9 mouse cellular contexts compared by ENCODE assay signal in the genomic region with DNA sequence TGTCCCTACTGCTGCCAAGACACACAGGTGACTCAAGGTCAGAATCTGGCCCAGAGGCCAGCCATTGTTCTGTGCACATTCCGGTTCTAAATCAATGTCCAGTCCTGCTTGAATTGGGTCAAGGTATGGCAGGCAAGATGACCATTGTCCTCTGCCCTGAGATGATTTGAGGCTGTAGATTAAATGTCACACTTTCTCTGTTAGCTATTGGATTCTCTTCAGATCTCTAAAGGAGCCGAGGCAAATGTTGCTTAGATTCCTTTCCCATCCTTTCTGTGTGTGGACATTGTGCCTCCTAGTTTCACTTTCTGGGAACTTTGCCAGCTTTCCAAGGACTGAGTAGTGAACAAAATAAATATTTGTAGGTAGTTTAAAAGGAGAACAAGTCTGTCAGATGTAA.
DNase-seq lines count a peak whose midpoint lies in the region; ATAC-seq lines count a peak whose summit lies in the region.
"Had no signal": no experiment of that assay in that cellular context is flagged by ENCODE, and none has a peak within 500 bp of the region (broad histone marks: within the 10 kb centered on the region; RNA-seq: fewer than 3 reads in every experiment).

No protein-coding gene starts in this region.

- WGBS in hindbrain, embryonic 14.5 days: 56% methylated on average over 2 of the region's 2 CpGs
- WGBS in hindbrain, embryonic 10.5 days: 70% methylated on average over 2 of the region's 2 CpGs

- no peak overlapping the region for H3K4me3 ChIP-seq in hindbrain, embryonic 14.5 days (replicated peaks; ENCODE audit: low read length)
- no peak overlapping the region for H3K4me3 ChIP-seq in hindbrain, embryonic 10.5 days

- H3K9ac ChIP-seq in hindbrain, embryonic 14.5 days: no peak overlapping the region
- H3K9ac ChIP-seq: liver, embryonic 13.5 days had no signal

- no peaks in the 10 kb centered on the region for H3K9me3 ChIP-seq in hindbrain, embryonic 14.5 days (ENCODE audit: control insufficient read depth, low read length)
- no peaks in the 10 kb centered on the region for H3K9me3 ChIP-seq in hindbrain, embryonic 10.5 days
- H3K9me3 ChIP-seq: liver, embryonic 13.5 days had no signal

- no peaks in the 10 kb centered on the region for H3K36me3 ChIP-seq in hindbrain, embryonic 14.5 days (replicated peaks; ENCODE audit: control insufficient read depth, insufficient read depth)
- H3K36me3 ChIP-seq in hindbrain, embryonic 10.5 days: no peaks in the 10 kb centered on the region
- H3K36me3 ChIP-seq: liver, embryonic 13.5 days had no signal

- intact Hi-C loops in heart, postnatal 10 days (cut with DNase I): loop anchor here (2.0 kb wide), 1 partner anchor 148 kb away; no protein-coding TSS in a partner anchor

- no peak for ATAC-seq in hindbrain, embryonic 14.5 days (ENCODE audit: low FRiP score)

- peaks cover 14% of the 10 kb centered on the region for H3K4me1 ChIP-seq in hindbrain, embryonic 14.5 days (replicated peaks; ENCODE audit: control insufficient read depth, insufficient read depth, low read length)
- H3K4me1 ChIP-seq in hindbrain, embryonic 10.5 days (replicated peaks): peaks cover 28% of the 10 kb centered on the region

- peak; percentile 64 for DNase-seq in hindbrain, embryonic 14.5 days (ENCODE audit: low spot score)
- DNase-seq in hindbrain, embryonic 10.5 days (ENCODE audit: low spot score): no peak
- peak; percentile 58 for DNase-seq in brain, adult 2 months (ENCODE audit: low read depth, low spot score)
- peak; percentile 24 to 48 for DNase-seq in heart, postnatal 10 days
- DNase-seq in lung, postnatal 14 days: peak; percentile 45
- DNase-seq in layer of hippocampus, postnatal 10 days (ENCODE audit: low spot score in 2 of 2): no peak
- DNase-seq in left cerebral cortex, adult 11 months (ENCODE audit: low spot score): no peak
- no peak for DNase-seq in cerebellum, adult 11 months
- DNase-seq: liver, embryonic 13.5 days had no signal

- H3K4me2 ChIP-seq in hindbrain, embryonic 14.5 days (replicated peaks): no peak overlapping the region

- H3K27ac ChIP-seq in hindbrain, embryonic 14.5 days: no peak overlapping the region
- no peak overlapping the region for H3K27ac ChIP-seq in hindbrain, embryonic 10.5 days

- H3K27me3 ChIP-seq in hindbrain, embryonic 14.5 days (ENCODE audit: control insufficient read depth, insufficient read depth, low read length): peaks cover 19% of the 10 kb centered on the region; the same call in 1 of the 2 replicates
- no peaks in the 10 kb centered on the region for H3K27me3 ChIP-seq in hindbrain, embryonic 10.5 days (ENCODE audit: insufficient read depth, poor library complexity, severe bottlenecking)

Comparison
In these comparisons a context has a peak if more than half of its experiments do, and no peak if none do; other contexts are left out.
1. DNase-seq: peak in hindbrain, embryonic 14.5 days (single experiment), brain, adult 2 months (single experiment), heart, postnatal 10 days (2 of 2) and lung, postnatal 14 days (single experiment); none in hindbrain, embryonic 10.5 days (single experiment), layer of hippocampus, postnatal 10 days (0 of 2), left cerebral cortex, adult 11 months (single experiment) and cerebellum, adult 11 months (single experiment).